Mouse (Mus musculus): Measurements from ENCODE around the gene Impdh2. TPM values are rescaled to one million over a fixed set of nuclear protein-coding genes. Genes with fewer than 3 reads are reported as not detected.

The Impdh2 gene
- total and polyA plus RNA-seq, 3 experiments = 405 to 485 (median 483) TPM

- Histone ChIP-seq H3K27ac (ENCODE audit: insufficient read depth, low read depth) (no peak overlapping the region), H3K9me3 (replicated peaks; ENCODE audit: low read length) (no peaks in the 10 kb centered on the region), H3K9ac (ENCODE audit: insufficient read depth, low read depth) (no peak overlapping the region), H3K4me2 (ENCODE audit: insufficient read depth, low read depth, poor library complexity, severe bottlenecking) (no peak overlapping the region), H3K4me3 (replicated peaks in 1 of 3; ENCODE audit: low read depth in 2 of 3, low read length in 2 of 3, poor library complexity in 1 of 3) (no peak overlapping the region), H3K27me3 (replicated peaks) (no peaks in the 10 kb centered on the region), H3K36me3 (replicated peaks in 1 of 2; ENCODE audit: control insufficient read depth in 1 of 2, insufficient read depth in 1 of 2, low read length in 1 of 2) (peaks cover 68 to 89% of the 10 kb centered on the region in 2 experiments), H3K4me1 (ENCODE audit: control insufficient read depth in 1 of 2, insufficient read depth in 2 of 2) (peaks cover 0 to 6% of the 10 kb centered on the region in 2 experiments; a peak in 1 of 4 replicates), H3K79me2 (replicated peaks; ENCODE audit: control insufficient read depth, extremely low read depth, insufficient read depth, poor library complexity, severe bottlenecking) (no peaks in the 10 kb centered on the region)
- in situ Hi-C loops (cut with MboI; ENCODE audit: low pct_ligation_motif_present, low pct_unique_long_range_greater_than_20kb, low sequenced_read_pairs) = no loop called here
- dilution Hi-C loops (cut with MboI; ENCODE audit: extremely low pct_ligation_motif_present, extremely low pct_unique_long_range_greater_than_20kb, low sequenced_read_pairs) = no loop called here
- DNase-seq (ENCODE audit: extremely low read depth) = no peak
- TF ChIP-seq JUND (conservative IDR thresholded peaks at IDR 0.05; ENCODE audit: low read depth, low read length) = no peak
- TF ChIP-seq JUN (IDR thresholded peaks at IDR 0.05; ENCODE audit: insufficient read depth, low read depth, low read length) = no peak
- no peak for TF ChIP-seq MYC (IDR thresholded peaks at IDR 0.05; ENCODE audit: low read depth, low read length)
- no peak for TF ChIP-seq MEF2A (IDR thresholded peaks at IDR 0.05; ENCODE audit: borderline replicate concordance, low read depth, low read length)
- TF ChIP-seq BHLHE40 (IDR thresholded peaks at IDR 0.05; ENCODE audit: low read depth, low read length) = no peak
- TF ChIP-seq ZMIZ1 (IDR thresholded peaks at IDR 0.05; ENCODE audit: low read depth, low read length) = no peak
- TF ChIP-seq MAFK (IDR thresholded peaks at IDR 0.05; ENCODE audit: insufficient replicate concordance, low read length) = no peak
- no peak for TF ChIP-seq NELFE (IDR thresholded peaks at IDR 0.05; ENCODE audit: low read depth, low read length)
- TF ChIP-seq ETS1 (conservative IDR thresholded peaks at IDR 0.05; ENCODE audit: low read depth, low read length) = no peak
- TF ChIP-seq POLR2A (IDR thresholded peaks at IDR 0.05; ENCODE audit: low read depth, low read length) = no peak
- TF ChIP-seq HCFC1 (IDR thresholded peaks at IDR 0.05; ENCODE audit: low read depth, low read length) = no peak
- TF ChIP-seq USF2 (conservative IDR thresholded peaks at IDR 0.05; ENCODE audit: low read depth, low read length) = no peak
- TF ChIP-seq ZC3H11A (IDR thresholded peaks at IDR 0.05; ENCODE audit: low read depth, low read length) = no peak
- TF ChIP-seq MAZ (IDR thresholded peaks at IDR 0.05; ENCODE audit: low read depth, low read length) = no peak
Observed at GRCm38 (mm10) chr9:108608889-108609288, 48.8 kb downstream of the Impdh2 start.

- dilution Hi-C loops (cut with MboI; ENCODE audit: extremely low pct_ligation_motif_present, extremely low pct_unique_long_range_greater_than_20kb, low sequenced_read_pairs) (no loop called here), in situ Hi-C loops (cut with MboI; ENCODE audit: low pct_ligation_motif_present, low pct_unique_long_range_greater_than_20kb, low sequenced_read_pairs) (no loop called here)
- peaks cover 0 to 6% of the 10 kb centered on the region in 2 experiments; a peak in 1 of 4 replicates for H3K4me1 ChIP-seq (ENCODE audit: control insufficient read depth in 1 of 2, insufficient read depth in 2 of 2)
- H3K9ac ChIP-seq (ENCODE audit: insufficient read depth, low read depth) = no peak overlapping the region
- H3K27me3 ChIP-seq (replicated peaks) = no peaks in the 10 kb centered on the region
- no peaks in the 10 kb centered on the region for H3K9me3 ChIP-seq (replicated peaks; ENCODE audit: low read length)
- no peaks in the 10 kb centered on the region for H3K79me2 ChIP-seq (replicated peaks; ENCODE audit: control insufficient read depth, extremely low read depth, insufficient read depth, poor library complexity, severe bottlenecking)
- H3K4me2 ChIP-seq (ENCODE audit: insufficient read depth, low read depth, poor library complexity, severe bottlenecking) = no peak overlapping the region
- TF ChIP-seq EP300 (IDR thresholded peaks at IDR 0.05; ENCODE audit: low read length) = no peak
- no peak for TF ChIP-seq CHD1 (IDR thresholded peaks at IDR 0.05; ENCODE audit: low read depth, low read length)
- no peak for TF ChIP-seq ELF1 (IDR thresholded peaks at IDR 0.05; ENCODE audit: low read depth, low read length)
- no peak for TF ChIP-seq PAX5 (IDR thresholded peaks at IDR 0.05; ENCODE audit: low read length)
- no peak for TF ChIP-seq JUN (IDR thresholded peaks at IDR 0.05; ENCODE audit: insufficient read depth, low read depth, low read length)
- TF ChIP-seq POLR2AphosphoS2 (IDR thresholded peaks at IDR 0.05; ENCODE audit: low read depth, low read length) = no peak
- TF ChIP-seq RAD21 (IDR thresholded peaks at IDR 0.05; ENCODE audit: low read depth, low read length) = no peak
- TF ChIP-seq E2F4 (IDR thresholded peaks at IDR 0.05; ENCODE audit: insufficient replicate concordance, low read depth, low read length) = no peak
- no peak for TF ChIP-seq NELFE (IDR thresholded peaks at IDR 0.05; ENCODE audit: low read depth, low read length)
- no peak for TF ChIP-seq IRF4 (IDR thresholded peaks at IDR 0.05; ENCODE audit: low read depth, low read length)
- TF ChIP-seq NRF1 (IDR thresholded peaks at IDR 0.05; ENCODE audit: low read depth, low read length) = no peak
- no peak for TF ChIP-seq SMC3 (IDR thresholded peaks at IDR 0.05; ENCODE audit: low read depth, low read length)
- no peak for TF ChIP-seq ZKSCAN1 (IDR thresholded peaks at IDR 0.05; ENCODE audit: borderline replicate concordance, low read depth, low read length)
- TF ChIP-seq BHLHE40 (IDR thresholded peaks at IDR 0.05; ENCODE audit: low read depth, low read length) = no peak
- TF ChIP-seq ZC3H11A (IDR thresholded peaks at IDR 0.05; ENCODE audit: low read depth, low read length) = no peak
- TF ChIP-seq MAZ (IDR thresholded peaks at IDR 0.05; ENCODE audit: low read depth, low read length) = no peak
- no peak for TF ChIP-seq USF1 (IDR thresholded peaks at IDR 0.05; ENCODE audit: low read depth, low read length)
- TF ChIP-seq HCFC1 (IDR thresholded peaks at IDR 0.05; ENCODE audit: low read depth, low read length) = no peak
- H3K36me3 ChIP-seq (replicated peaks in 1 of 2; ENCODE audit: control insufficient read depth in 1 of 2, insufficient read depth in 1 of 2, low read length in 1 of 2) = peaks cover 64 to 94% of the 10 kb centered on the region in 2 experiments
- H3K27ac ChIP-seq (ENCODE audit: insufficient read depth, low read depth) = no peak overlapping the region
- no peak for DNase-seq (ENCODE audit: extremely low read depth)
- H3K4me3 ChIP-seq (replicated peaks in 1 of 3; ENCODE audit: low read depth in 2 of 3, low read length in 2 of 3, poor library complexity in 1 of 3) = no peak overlapping the region
Observed at GRCm38 (mm10) chr9:108611488-108611887, 51.4 kb downstream of the Impdh2 start.
